Mouse (Mus musculus) limb, embryonic 12.5 days (tissue): Measurements from ENCODE around the gene Csnk1g2. TPM values are rescaled to one million over a fixed set of nuclear protein-coding genes. Genes with fewer than 3 reads are reported as not detected.
"Not testable (repeated sequence)": the region's sequence is repeated elsewhere in the genome, so short reads cannot be mapped to it uniquely, and the experiment has no call there.

Source experiments
- ATAC-seq: fragments of 200-750 bp; cut with Nextera tagmentation; 2 replicates; pipeline ENCODE4 v1.8.0; 2017; ENCODE audit warnings: low read depth, moderate TSS enrichment; ENCODE audit not compliant: insufficient number of reproducible peaks, insufficient read depth, low FRiP score, low TSS enrichment
- H3K27ac ChIP-seq: fragments of 300-500 bp; sonication (generic); 2 replicates; pipeline ENCODE4 v1.5.1; 2016; ENCODE audit warnings: mild to moderate bottlenecking, moderate library complexity
- H3K27me3 ChIP-seq: fragments of 300-500 bp; sonication (generic); 2 replicates; pipeline ENCODE4 v1.6.1; 2016; ENCODE audit warnings: mild to moderate bottlenecking, moderate library complexity
- H3K36me3 ChIP-seq: fragments of 300-500 bp; sonication (generic); 2 replicates; pipeline ENCODE4 v1.6.1; 2016; ENCODE audit warnings: mild to moderate bottlenecking, moderate library complexity
- H3K4me1 ChIP-seq: fragments of 300-500 bp; sonication (generic); replicated peaks from 2 replicates; pipeline ENCODE4 v1.6.1; 2016
- H3K4me2 ChIP-seq: fragments of 300-500 bp; sonication (generic); 2 replicates; pipeline ENCODE4 v1.6.1; 2016; ENCODE audit warnings: mild to moderate bottlenecking, moderate library complexity
- H3K4me3 ChIP-seq: fragments of 300-500 bp; sonication (generic); replicated peaks from 2 replicates; pipeline ENCODE4 v1.5.1; 2016; ENCODE audit warnings: mild to moderate bottlenecking
- H3K9ac ChIP-seq: fragments of 300-500 bp; sonication (generic); replicated peaks from 2 replicates; pipeline ENCODE4 v1.6.1; 2016; ENCODE audit warnings: mild to moderate bottlenecking, moderate library complexity
- H3K9me3 ChIP-seq: fragments of 300-500 bp; sonication (generic); 2 replicates; pipeline ENCODE4 v1.6.1; 2016; ENCODE audit warnings: mild to moderate bottlenecking, moderate library complexity
- WGBS: fragments of 180-500 bp; shearing (Covaris S2); methylation state at CpG from one replicate; pipeline ENCODE4 v1.1.7; 2016; 5-methylcytosine and 5-hydroxymethylcytosine counted together
- polyA plus RNA-seq: library from polyadenylated mRNA; unstranded; fragments of >200 nt; fragmentation: Nextera tagmentation; extraction: Ambion mirVana; gene quantifications from 2 replicates; pipeline ENCODE4 v1.2.1, GENCODE M21; 2016

The Csnk1g2 gene
- polyA plus RNA-seq, 1 experiment from 2014 or later: 239 TPM

DNA sequence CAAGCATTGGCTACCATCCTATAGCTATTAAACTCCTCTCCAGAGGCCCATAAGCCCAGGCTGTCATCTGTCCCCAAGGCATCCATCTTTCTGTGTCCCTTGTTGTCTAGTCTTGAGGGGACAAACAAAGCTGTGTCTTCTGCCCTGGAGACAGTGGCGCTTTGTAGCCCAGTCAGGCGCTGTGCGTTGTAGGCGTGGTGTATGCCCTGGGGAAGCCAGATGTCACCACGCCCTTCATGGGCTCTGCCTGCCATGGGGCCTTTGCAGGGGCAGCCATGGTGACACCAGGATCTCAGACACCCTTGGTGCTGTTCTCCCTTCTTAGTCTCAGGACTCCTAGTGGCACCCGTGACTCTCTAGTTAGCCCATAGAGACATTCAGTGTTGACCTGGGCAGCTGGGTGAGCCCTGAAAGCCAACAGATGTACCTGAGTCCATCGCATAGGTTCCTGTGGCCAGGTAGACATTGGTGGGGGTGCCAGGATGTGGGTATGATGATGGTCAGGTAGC is 18.6 kb upstream of the Csnk1g2 start:
- no peaks in the 10 kb centered on the region for H3K9me3 ChIP-seq
- WGBS: 89% methylated on average over 7 of the region's 7 CpGs
- H3K4me2 ChIP-seq: peak overlapping the region; percentile 77
- 0 out of 2 replicates have a peak overlapping the region, but pooled peaks have one; percentile 82 for H3K27ac ChIP-seq
- peaks cover 32% of the 10 kb centered on the region for H3K36me3 ChIP-seq
- no peaks in the 10 kb centered on the region for H3K27me3 ChIP-seq
- no peak for ATAC-seq
- peak overlapping the region; percentile 65 for H3K9ac ChIP-seq
- H3K4me1 ChIP-seq: peaks cover 15% of the 10 kb centered on the region
- H3K4me3 ChIP-seq: peak overlapping the region; percentile 68

DNA sequence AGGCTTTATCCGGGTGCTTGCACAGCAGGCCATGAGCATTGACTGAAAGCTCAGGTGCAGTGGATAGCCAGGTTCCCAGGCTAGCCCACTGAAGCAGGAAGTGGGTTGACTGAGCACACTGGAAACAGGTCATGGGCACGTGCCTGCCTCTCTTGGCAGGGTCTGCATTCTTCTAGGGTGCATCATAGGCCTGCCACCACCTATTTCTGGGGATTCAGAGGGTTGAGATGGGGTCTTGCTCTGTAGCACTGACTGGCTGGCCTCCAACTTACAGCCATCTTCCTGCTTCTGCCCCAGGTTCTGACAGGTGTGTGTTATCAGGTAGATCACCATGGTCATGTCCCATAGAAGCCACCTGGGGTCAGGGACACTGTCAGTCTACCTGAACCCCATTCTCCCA is 17.6 kb upstream of the Csnk1g2 start:
- H3K36me3 ChIP-seq: peaks cover 42% of the 10 kb centered on the region
- no peak overlapping the region for H3K4me2 ChIP-seq
- H3K4me1 ChIP-seq: peaks cover 15% of the 10 kb centered on the region
- no peaks in the 10 kb centered on the region for H3K27me3 ChIP-seq
- H3K27ac ChIP-seq: no peak overlapping the region
- H3K9ac ChIP-seq: 0 out of 2 replicates have a peak overlapping the region, but pooled peaks have one; percentile 27
- 96% methylated on average over 2 of the region's 2 CpGs for WGBS
- ATAC-seq: no peak
- no peak overlapping the region for H3K4me3 ChIP-seq
- no peaks in the 10 kb centered on the region for H3K9me3 ChIP-seq

DNA sequence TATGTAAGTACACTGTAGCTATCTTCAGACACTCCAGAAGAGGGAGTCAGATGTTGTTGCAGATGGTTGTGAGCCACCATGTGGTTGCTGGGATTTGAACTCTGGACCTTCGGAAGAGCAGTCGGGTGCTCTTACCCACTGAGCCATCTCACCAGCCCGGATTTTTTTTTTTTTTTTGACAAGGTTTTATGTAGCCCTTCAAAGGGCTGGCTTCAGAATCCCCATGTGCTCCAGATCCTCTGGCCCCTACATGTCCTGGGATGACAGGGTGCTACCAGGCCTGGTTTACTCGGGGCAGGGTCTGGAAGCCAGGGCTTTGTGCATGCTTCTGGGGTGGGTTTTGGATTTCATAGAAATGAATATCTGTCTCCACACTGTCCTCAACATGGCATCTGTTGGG is 16.9 kb upstream of the Csnk1g2 start, which contains the start of gene Gm49322:
Gene Gm49322, plus strand, starts transcription at position 301 of the 400 bp plus-strand sequence.
- not testable (repeated sequence) for H3K4me3 ChIP-seq, H3K27ac ChIP-seq, H3K27me3 ChIP-seq, H3K4me2 ChIP-seq, ATAC-seq, H3K9me3 ChIP-seq
- Histone ChIP-seq H3K36me3 (peaks cover 47% of the 10 kb centered on the region), H3K9ac (0 out of 2 replicates have a peak within 1 kb of the TSS, but pooled peaks have one; percentile 27), H3K4me1 (peaks cover 15% of the 10 kb centered on the region)
- 85% methylated on average over 4 of the region's 4 CpGs for WGBS

DNA sequence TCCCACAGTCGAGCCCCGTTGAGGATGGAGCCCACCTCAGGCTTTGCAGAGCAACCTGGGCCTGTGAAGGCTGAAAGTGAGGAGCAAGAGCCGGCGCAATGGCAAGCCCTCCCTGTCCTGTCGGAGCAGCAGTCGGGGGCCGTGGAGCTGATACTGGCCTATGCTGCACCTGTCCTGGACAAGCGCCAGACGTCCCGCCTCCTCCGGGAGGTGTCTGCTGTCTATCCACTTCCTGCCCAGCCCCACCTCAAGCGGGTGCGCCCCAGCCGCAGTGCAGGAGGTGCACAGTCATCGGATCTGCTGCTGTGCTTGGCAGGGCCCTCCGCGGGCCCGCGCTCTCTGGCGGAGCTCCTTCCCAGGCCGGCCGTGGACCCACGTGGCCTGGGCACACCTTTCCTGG is 16.3 kb upstream of the Csnk1g2 start:
- Histone ChIP-seq H3K9me3 (no peaks in the 10 kb centered on the region), H3K27ac (no peak overlapping the region), H3K36me3 (peaks cover 53% of the 10 kb centered on the region), H3K4me2 (no peak overlapping the region), H3K4me1 (peaks cover 15% of the 10 kb centered on the region), H3K9ac (no peak overlapping the region), H3K27me3 (no peaks in the 10 kb centered on the region), H3K4me3 (no peak overlapping the region)
- 94% methylated on average over 23 of the region's 23 CpGs for WGBS
- no peak for ATAC-seq

DNA sequence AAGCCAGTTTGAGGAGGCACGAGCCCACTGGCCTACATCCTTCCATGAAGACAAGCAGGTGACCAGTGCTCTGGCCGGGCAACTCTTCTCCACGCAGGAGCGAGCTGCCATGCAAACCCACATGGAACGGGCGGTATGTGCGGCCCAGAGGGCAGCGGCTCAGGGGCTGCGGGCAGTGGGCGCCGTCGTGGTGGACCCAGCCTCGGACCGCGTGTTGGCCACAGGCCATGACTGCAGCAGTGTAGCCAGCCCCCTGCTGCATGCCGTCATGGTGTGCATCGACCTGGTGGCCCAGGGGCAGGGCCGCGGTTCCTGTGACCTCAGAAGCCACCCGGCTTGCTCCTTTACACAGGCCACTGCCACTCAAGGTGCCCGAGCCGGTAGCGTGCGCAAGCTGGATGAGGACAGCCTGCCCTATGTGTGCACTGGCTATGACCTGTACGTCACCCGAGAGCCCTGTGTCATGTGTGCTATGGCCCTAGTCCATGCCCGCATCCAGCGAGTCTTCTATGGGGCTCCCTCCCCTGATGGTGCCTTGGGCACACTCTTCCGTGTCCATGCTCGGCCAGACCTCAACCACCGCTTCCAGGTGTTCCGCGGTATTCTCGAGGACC is 15.8 kb upstream of the Csnk1g2 start:
- H3K4me1 ChIP-seq: peaks cover 15% of the 10 kb centered on the region
- no peaks in the 10 kb centered on the region for H3K27me3 ChIP-seq
- 97% methylated on average over 34 of the region's 34 CpGs for WGBS
- H3K36me3 ChIP-seq: peaks cover 57% of the 10 kb centered on the region
- H3K9me3 ChIP-seq: no peaks in the 10 kb centered on the region
- H3K4me3 ChIP-seq: 0 out of 2 replicates have a peak overlapping the region, but pooled peaks have one; percentile 2
- H3K27ac ChIP-seq: no peak overlapping the region
- ATAC-seq: no peak
- H3K4me2 ChIP-seq: no peak overlapping the region
- no peak overlapping the region for H3K9ac ChIP-seq

DNA sequence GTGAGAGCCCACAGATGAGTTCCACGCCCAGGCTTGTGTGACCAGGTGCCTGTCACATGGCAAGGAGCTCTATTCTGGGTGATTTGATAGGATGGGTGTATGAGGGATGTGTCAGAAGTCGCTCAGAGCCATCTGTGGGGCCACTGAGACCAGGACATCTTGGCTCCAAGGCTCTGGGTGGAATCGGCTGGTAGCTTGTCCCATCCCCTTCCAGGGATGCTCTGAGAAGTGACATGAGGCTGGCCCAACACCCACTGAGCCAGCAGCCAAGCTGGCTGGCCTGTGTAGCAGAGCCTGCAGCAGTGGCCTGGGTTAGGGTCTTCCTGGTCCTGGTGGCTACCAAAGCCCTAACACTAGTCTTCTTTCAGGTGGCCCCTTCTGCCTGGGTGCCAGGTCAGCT is 14.2 kb upstream of the Csnk1g2 start:
- WGBS: 90% methylated on average over 3 of the region's 3 CpGs
- no peak for ATAC-seq
- Histone ChIP-seq H3K9ac (no peak overlapping the region), H3K27ac (no peak overlapping the region), H3K4me1 (peaks cover 9% of the 10 kb centered on the region), H3K4me3 (no peak overlapping the region), H3K4me2 (no peak overlapping the region), H3K9me3 (no peaks in the 10 kb centered on the region), H3K27me3 (no peaks in the 10 kb centered on the region), H3K36me3 (peaks cover 71% of the 10 kb centered on the region)

DNA sequence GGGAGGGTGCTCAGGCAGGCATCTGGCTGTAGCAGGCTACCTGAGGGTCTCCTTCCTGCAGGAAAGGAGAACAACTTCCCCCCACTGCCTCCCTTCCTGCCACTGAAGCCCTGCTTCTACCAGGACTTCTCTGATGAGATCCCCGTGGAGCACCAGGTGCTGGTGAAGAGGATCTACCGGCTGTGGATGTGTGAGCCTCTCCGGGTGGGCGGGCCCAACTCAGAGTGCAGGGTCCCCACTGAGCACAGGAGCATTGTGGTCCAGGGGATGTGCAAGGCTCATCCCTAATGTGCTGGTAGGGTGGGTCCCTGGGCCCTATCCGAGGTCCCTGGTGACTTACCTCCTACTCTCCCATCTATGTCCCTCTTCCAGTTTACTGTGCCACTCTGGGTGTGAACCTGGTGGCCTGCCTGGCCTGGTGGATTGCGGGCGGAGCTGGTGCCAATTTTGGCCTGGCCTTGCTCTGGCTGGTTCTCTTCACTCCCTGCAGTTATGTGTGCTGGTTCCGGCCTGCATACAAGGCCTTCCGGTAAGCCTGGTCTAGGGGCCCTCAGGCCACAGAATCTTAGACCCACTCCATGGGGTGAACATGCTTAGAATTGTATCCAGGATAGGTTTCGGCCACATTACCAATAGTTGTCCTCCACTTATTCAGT is 13.2 kb upstream of the Csnk1g2 start:
- Histone ChIP-seq H3K27ac (no peak overlapping the region), H3K4me1 (no peaks in the 10 kb centered on the region), H3K4me2 (no peak overlapping the region), H3K4me3 (no peak overlapping the region), H3K9me3 (no peaks in the 10 kb centered on the region), H3K9ac (no peak overlapping the region; the same call in 1 of the 2 replicates), H3K27me3 (no peaks in the 10 kb centered on the region), H3K36me3 (peaks cover 80% of the 10 kb centered on the region)
- 95% methylated on average over 10 of the region's 10 CpGs for WGBS
- no peak for ATAC-seq

DNA sequence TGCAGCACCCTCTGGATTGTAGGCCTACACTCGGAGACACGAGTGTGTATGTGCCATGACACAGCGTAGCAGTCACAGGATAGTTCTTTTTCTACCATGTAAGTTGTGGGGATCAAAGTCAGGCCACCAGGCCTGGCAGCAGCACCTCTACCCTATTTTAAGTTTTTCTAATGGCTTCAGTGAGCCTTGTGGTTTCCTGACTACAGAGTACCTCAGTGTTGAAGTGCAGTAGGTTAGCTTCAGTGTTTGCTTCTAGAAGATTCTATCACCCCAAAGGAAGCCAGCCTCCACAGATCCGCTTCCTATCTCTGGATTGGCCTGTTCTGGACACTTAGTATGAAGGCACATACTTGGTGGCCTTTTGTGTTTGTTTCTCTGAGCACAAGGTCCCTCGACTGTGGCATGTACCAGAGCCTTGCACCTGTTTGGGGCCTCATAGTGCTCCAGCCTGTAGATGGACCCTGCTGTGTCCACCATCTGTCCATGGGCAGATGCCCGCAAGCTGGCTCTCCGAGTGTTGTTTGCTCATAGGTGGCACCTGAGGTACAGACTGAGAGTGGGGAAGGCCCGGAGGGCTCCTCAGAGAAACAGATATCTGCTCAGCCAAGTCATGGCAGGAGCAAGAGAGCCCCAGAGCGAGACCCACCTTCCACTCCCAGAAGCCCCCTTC is 12.4 kb upstream of the Csnk1g2 start:
- H3K9me3 ChIP-seq: no peaks in the 10 kb centered on the region
- WGBS: 91% methylated on average over 9 of the region's 9 CpGs
- no peak overlapping the region for H3K9ac ChIP-seq
- H3K4me3 ChIP-seq: no peak overlapping the region
- no peaks in the 10 kb centered on the region for H3K27me3 ChIP-seq
- no peak overlapping the region for H3K4me2 ChIP-seq
- H3K36me3 ChIP-seq: peaks cover 88% of the 10 kb centered on the region
- H3K4me1 ChIP-seq: no peaks in the 10 kb centered on the region
- ATAC-seq: no peak
- H3K27ac ChIP-seq: no peak overlapping the region

DNA sequence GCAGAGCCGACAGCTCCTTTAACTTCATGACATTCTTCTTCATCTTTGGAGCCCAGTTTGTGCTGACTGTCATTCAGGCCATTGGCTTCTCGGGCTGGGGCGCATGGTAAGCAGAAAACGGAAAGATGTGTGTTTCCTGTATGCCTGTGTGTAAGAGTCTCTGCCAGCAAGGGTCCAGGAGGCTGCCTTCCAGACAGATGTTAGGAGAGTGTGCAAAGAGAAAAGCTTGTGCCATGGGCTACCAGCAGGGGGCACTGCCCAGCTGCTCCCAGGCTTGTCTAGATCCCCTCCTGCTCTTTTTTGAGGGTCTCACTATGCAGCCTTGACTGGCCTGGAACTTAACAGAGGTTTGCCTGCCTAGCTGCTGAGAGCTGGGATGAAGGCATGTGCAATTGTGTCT is 11.6 kb upstream of the Csnk1g2 start:
- Histone ChIP-seq H3K36me3 (peaks cover 94% of the 10 kb centered on the region), H3K4me3 (no peak overlapping the region), H3K9me3 (no peaks in the 10 kb centered on the region), H3K9ac (no peak overlapping the region), H3K4me1 (no peaks in the 10 kb centered on the region), H3K27ac (no peak overlapping the region), H3K4me2 (no peak overlapping the region), H3K27me3 (no peaks in the 10 kb centered on the region)
- WGBS: 81% methylated on average over 4 of the region's 4 CpGs
- ATAC-seq: no peak

DNA sequence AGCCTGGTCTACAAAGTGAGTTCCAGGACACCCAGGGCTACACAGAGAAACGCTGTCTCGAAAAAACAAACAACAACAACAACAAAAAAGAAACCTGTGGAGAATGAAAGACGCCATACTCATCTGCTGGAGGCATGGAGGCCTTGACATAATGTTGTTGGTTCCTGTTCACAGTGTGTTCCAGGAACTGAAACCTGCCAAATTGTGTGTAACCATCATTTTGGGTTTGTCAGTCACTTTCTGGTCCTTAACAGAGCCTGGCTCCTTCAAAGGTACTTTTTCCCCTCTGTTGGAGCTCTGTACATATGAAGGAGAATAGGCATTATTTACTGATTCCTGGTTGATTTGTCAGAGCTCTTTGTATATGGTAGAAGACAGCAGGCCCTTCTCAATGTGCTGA is 10.7 kb upstream of the Csnk1g2 start:
- no peak for ATAC-seq
- no peak overlapping the region for H3K9ac ChIP-seq
- H3K27me3 ChIP-seq: no peaks in the 10 kb centered on the region
- H3K9me3 ChIP-seq: no peaks in the 10 kb centered on the region
- H3K4me3 ChIP-seq: no peak overlapping the region
- no peaks in the 10 kb centered on the region for H3K4me1 ChIP-seq
- WGBS: 96% methylated on average over 3 of the region's 3 CpGs
- no peak overlapping the region for H3K4me2 ChIP-seq
- H3K27ac ChIP-seq: no peak overlapping the region
- H3K36me3 ChIP-seq: peaks cover 90% of the 10 kb centered on the region

DNA sequence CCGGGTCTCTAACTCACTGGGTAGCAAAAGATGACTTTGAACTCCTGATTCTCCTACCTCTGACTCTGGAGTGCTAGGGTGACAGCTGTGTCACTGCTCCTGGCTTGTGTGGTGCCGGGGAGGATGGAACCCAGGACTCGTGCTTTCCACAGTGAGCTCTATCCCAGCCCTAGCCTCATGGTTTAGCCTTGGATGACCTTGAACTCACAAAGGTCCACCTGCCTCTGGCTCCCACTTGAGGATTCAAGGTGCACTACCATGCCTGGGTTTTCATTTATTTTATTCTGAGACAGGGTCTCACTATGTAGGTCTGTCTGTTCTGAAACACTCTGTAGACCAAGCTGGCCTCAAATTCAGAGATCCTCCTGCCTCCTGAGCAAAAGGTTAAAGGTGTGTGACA is 8.8 kb upstream of the Csnk1g2 start:
- Histone ChIP-seq H3K27me3 (no peaks in the 10 kb centered on the region), H3K4me2 (no peak overlapping the region), H3K27ac (no peak overlapping the region), H3K4me1 (no peaks in the 10 kb centered on the region), H3K36me3 (peaks cover 71% of the 10 kb centered on the region), H3K4me3 (no peak overlapping the region), H3K9ac (no peak overlapping the region), H3K9me3 (no peaks in the 10 kb centered on the region)
- 83% methylated on average over 3 of the region's 3 CpGs for WGBS
- no peak for ATAC-seq
